ENCODE assay signal across 22 mouse cellular contexts in the genomic region with DNA sequence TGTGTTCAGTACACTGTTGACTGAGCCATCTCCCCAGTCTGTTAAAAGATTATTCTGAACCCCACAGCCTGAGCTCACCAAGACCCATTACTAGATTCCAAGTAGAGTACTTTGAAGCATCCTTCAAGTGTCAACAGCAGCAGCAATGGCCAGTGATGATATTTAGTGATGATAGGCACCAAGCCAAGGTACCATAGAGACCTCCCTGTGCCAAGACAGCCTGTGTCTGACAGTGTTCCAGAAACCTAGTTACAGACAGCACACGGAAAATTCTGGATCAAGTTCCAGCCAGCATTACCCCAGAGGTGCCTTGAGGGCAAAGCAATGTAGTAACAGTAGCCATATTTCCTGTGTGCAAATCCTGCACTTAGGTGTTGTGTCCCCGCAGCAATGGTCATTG.
"Had no signal": no experiment of that assay in that cellular context is flagged by ENCODE, and none has a peak within 500 bp of the region (broad histone marks: within the 10 kb centered on the region; RNA-seq: fewer than 3 reads in every experiment).

No protein-coding gene starts in this region.

- H3K27ac ChIP-seq: layer of hippocampus, adult 2 months; limb, embryonic 10.5 days; limb, embryonic 13.5 days; liver, embryonic 12.5 days; liver, embryonic 15.5 days; lung, embryonic 15.5 days; midbrain, embryonic 10.5 days; midbrain, embryonic 13.5 days; neural tube, embryonic 13.5 days; stomach, embryonic 15.5 days had no signal

- H3K4me1 ChIP-seq: limb, embryonic 10.5 days; limb, embryonic 13.5 days; liver, embryonic 12.5 days; liver, embryonic 15.5 days; lung, embryonic 15.5 days; megakaryocyte, embryonic 14.5 days; midbrain, embryonic 10.5 days; midbrain, embryonic 13.5 days; neural tube, embryonic 13.5 days; stomach, embryonic 15.5 days had no signal

- H3K9ac ChIP-seq: limb, embryonic 13.5 days; liver, embryonic 12.5 days; liver, embryonic 15.5 days; lung, embryonic 15.5 days; midbrain, embryonic 13.5 days; neural tube, embryonic 13.5 days; stomach, embryonic 15.5 days had no signal

- DNase-seq: kidney, postnatal 25 days; layer of hippocampus, adult 9-11 months; liver; lung, adult 18-20 months; lung, postnatal 10 days; lung, postnatal 36 days; retina, postnatal 1 day; right cerebral cortex, postnatal 25 days; spleen, adult 18-20 months; thymus, postnatal 36 days had no signal

- H3K4me3 ChIP-seq: layer of hippocampus, adult 2 months; limb, embryonic 10.5 days; limb, embryonic 13.5 days; liver, embryonic 12.5 days; liver, embryonic 15.5 days; lung, embryonic 15.5 days; megakaryocyte, embryonic 14.5 days; midbrain, embryonic 10.5 days; midbrain, embryonic 13.5 days; myocyte; neural tube, embryonic 13.5 days; stomach, embryonic 15.5 days had no signal

- H3K27me3 ChIP-seq: limb, embryonic 13.5 days; liver, embryonic 12.5 days; liver, embryonic 15.5 days; lung, embryonic 15.5 days; megakaryocyte, embryonic 14.5 days; midbrain, embryonic 13.5 days; neural tube, embryonic 13.5 days; stomach, embryonic 15.5 days had no signal

- H3K36me3 ChIP-seq: limb, embryonic 10.5 days; limb, embryonic 13.5 days; liver, embryonic 12.5 days; liver, embryonic 15.5 days; lung, embryonic 15.5 days; midbrain, embryonic 10.5 days; midbrain, embryonic 13.5 days; neural tube, embryonic 13.5 days; stomach, embryonic 15.5 days had no signal
